Mouse (Mus musculus): ENCODE measurements around the gene Nmnat3.

Gene Nmnat3

DNA sequence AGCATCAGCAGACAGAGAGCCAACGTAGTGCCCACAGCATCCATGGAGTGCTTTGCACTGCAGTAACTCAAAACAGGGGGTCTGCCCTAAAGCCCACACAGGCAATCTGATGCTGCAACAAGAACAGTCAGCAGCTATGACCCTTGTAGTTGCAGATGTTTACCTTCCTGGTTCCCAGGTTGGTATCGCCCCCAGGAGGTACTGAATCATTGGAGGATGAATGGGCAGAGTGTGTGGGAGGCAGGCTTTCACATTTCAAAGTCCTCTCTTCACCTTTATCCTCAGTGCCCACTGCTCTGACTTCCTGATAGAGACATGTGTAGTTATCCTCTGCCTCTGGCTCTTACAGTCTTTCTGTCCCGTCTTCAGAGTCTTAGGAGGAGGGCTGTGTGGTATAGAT is 134.7 kb downstream of the Nmnat3 start:
- DNase-seq (ENCODE audit: low read depth): no peak

DNA sequence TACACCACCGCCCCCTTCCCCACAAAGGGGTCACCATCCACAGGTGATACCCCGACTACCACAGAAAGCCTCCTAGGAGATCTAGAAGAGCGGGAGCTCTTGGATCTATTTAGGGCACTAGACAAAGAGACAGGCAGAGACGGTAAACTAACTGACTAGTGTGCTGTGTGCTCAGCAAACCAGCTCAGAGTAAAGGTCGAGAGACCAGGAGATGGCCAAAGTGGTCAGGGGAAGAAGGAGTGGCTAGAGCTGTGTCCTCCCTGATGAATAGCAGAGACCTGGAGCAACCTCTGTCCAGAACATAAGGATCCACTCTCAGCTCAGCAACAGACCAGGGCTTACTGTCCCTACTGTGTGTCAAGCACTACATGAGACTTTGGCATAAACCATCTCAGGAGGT is 135.4 kb downstream of the Nmnat3 start, which contains the start of gene Rbp1:
Gene Rbp1, plus strand, starts transcription at position 306 of the 400 bp plus-strand sequence.
- no peak for DNase-seq (ENCODE audit: low read depth)

DNA sequence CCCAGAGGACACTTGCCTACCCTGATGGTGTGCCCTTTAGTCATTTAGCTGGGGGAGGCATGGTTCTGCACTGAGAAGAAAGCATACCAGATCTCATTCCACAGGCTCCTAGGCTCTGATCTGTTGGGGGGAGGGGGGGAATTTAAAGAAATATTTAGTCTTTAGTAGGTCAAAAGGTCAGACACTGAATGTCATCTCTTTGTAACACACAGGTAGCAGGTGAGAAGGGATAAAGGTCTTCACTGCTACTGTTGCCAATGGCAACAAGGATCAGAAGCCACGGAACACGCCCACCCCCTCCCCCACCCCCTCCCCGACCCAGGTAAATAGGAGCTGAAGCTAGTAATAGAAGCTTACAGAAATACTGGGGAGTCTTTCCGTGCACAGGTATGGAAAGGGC is 136.5 kb downstream of the Nmnat3 start:
- no peak for DNase-seq (ENCODE audit: low read depth)

DNA sequence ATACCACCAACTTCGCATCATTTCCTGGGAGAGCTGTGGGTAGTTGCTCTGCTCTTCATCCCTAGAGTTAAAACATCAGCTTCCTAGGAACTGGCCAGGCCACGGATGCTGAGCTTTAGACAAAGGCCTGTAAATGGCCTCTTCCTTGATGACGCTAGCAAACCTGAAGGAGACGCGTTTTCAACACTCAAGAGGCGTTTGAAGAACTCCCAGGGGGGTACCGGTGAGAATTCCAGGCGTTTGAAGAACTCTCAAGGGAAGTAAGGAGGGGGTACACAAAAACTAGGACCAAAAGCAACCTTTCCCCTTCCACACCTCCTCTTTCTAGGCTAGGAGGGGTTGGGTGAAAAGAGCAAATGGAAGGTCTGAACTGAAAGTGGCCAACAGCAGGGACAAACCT is 137.1 kb downstream of the Nmnat3 start:
- DNase-seq (ENCODE audit: low read depth): no peak

DNA sequence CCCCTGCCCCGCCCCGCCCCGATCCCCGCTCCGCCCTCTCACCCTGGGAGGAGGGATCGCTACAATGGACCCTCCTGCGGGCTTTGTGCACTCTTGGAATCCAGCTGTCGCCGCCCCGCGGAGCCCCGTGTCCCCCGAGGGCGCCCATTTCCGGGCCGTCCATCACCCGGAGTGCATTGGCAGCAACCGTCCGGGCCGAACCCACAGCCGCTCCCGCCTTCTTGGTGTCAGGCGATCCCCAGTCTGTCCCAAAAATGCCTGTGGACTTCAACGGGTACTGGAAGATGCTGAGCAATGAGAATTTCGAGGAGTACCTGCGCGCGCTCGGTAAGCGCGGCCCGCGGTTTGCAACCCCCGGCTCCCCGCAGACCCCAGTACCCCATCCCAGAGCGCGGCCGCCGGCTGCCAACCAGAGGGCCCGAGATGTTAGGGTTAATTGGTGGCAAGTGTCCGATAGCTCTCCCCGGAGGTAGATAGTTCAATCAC is 137.5 kb downstream of the Nmnat3 start:
- DNase-seq (ENCODE audit: low read depth): no peak

DNA sequence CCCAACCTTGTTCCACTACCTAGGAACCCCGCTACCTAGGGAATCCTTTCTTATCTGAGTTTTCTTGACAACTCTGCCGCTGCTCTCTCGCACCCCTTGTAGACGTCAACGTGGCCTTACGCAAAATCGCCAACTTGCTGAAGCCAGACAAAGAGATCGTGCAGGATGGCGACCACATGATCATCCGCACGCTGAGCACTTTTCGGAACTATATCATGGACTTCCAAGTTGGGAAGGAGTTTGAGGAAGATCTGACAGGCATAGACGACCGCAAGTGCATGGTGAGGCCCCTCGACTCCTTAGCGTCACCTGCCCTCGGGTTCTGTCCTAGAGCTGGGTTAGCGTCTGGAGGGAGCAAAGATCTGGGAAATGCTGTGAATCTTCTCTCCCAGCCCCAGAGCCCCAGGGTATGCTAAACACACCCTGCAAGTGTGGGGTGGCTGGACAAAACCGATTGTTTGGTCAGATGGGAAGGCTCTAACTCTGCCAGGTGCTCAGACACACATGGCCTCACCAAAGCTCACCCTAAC is 138.2 kb downstream of the Nmnat3 start:
- no peak for DNase-seq (ENCODE audit: low read depth)

DNA sequence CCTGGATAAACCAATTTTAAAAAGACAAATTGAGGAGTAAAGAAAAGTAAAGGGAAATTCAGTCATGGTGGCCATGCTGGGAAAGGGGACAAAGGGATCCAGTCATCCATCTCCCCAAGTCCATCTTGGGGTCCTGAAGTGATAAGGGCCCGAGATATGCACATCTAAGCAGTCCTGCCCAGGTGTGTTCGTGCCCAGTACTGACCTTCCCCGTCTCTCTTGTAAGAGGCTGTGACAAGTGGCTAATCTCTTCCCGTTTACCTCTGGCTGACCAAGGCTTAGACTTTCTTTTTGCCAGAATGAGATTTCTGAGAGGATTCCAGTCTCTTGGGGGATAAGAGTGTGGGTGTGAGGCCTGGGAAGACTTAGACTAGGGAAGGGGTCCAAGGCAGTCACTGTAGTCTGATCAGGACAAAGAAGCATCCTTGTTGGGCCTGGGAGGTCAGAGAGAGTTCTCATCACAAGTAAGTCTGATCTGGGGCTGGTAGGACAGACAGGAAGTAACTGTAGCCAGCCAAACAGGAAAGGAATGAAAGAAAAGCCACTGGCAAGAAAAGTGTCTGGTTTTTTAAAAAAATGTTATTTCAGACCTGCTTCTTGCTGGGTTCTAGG is 140.8 kb downstream of the Nmnat3 start:
- DNase-seq (ENCODE audit: low read depth): no peak

DNA sequence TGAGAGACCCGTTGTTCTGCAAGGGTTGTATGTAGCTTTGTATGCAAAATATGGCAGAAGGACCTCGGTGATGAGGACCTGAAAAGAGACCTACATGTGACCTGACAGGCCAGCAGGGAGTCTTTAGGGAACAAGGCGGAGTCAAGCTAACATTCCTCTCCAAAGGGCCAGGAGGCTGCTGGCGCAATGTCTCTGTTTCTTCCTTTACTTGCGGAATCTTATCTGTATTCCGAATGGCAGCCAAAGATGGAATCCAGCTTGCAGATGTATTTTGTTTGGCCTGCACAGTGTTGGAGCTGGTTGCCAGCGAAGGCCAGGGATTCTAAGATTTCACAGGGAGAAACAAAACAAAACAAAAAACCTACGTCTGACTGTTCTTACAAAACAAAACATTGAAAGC is 141.5 kb downstream of the Nmnat3 start:
- no peak for DNase-seq (ENCODE audit: low read depth)

DNA sequence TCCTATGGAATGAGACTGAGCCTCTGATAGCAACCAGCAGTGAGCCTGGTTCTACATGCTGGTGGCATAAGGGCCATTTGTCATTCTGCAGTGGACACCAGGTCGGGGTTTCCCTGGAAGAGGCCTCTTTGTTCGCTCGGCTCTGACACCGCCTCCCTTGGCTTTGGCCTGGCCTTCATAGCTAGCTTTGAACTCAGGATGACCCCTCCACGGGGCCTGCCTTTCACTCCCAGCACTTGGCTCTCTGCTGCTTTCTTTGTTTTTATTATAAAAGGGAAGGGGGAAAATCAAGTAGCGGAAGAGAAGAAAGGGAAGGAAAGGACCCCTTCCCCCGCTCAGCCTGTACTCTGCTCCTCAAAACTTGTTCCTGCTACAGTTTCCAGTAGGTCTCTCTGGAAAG is 142.6 kb downstream of the Nmnat3 start:
- no peak for DNase-seq (ENCODE audit: low read depth)

DNA sequence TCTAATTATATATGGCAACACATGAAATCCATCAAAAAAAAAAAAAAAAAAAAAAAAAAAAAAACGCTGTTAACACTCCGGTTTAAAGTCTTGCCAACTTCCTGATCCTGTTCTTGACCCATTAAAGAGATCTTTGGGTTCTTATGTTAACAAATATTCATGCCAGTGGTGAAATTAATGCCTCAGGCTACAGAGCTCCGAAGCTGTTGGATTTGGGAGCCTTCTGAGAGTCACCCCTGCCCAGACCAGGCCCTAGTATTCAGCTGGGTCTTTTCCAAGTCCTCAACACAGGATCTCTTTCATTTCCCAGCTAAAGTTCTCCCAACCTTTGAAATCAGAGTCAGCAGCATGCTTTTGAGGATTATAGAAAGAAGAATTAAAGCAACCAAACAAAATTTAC is 143.3 kb downstream of the Nmnat3 start:
- DNase-seq (ENCODE audit: low read depth): no peak

DNA sequence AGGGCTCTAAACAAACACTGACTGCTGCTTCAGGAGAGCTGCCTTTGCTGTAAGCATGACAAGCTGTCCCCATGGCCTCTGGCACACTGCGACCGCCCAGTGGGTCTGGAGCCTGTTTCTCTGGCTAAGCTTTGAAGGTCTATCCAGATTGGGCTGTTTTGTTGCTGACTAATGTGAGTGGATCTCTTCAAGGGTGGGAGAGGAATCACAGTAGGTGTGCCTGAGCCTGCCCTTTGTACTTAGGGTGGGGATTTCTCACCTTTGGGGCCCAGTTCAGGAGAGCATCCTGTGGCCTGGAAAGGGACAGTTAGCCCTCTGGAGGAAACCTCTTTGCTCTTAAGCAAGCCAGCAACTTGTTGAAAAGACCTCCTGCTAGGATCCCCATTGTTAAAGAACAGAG is 145.8 kb downstream of the Nmnat3 start:
- no peak for DNase-seq (ENCODE audit: low read depth)

DNA sequence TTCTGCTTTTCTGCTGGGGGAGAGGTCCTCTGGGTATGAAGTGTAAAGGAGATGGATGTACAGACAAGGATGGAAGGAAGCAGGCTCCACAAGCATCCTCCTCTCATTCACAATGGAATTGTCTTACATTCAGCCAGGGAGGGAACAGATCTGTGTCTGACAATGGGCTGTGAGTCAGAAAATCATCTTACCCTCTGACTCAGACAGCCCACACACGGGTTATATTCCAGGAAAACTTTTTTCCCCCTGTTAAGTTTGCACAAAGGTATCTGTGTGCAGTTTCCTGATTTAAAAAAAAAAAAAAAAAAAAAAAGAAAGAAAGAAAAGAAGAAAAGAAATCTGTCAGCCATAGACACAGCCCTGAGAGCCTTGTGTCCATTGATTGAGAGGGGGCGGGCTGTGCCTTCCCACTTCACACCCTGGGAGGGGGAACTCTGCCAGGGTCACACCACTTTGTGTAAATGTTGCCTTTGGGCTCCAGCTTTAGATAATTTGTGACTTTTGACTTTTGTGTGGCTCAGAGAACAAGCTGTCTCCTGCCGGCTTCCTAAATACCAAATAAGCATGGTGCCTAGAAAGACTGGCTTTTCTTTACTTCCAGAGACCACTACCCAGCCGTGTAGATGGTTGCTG is 146.8 kb downstream of the Nmnat3 start:
- DNase-seq (ENCODE audit: low read depth): no peak

DNA sequence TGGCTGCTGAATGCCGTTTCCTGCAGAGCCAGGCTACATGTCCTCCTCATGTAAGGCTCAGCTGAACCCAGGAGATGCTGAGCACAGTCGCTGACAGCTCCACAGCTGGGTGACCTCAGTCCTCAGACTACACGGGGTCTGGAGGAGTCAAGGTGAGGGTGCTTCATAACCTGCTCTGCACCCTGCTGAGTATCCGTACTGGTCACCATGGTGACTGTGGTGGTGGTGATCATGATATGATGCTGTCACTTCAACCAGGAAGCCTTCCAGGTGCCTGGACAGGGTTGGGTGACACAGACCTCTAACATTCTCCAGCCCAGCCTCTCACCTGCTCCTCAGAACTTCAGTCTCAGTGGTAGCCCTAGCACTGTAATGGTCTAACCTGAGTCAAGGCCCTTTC is 150.6 kb downstream of the Nmnat3 start:
- DNase-seq (ENCODE audit: low read depth): no peak

DNA sequence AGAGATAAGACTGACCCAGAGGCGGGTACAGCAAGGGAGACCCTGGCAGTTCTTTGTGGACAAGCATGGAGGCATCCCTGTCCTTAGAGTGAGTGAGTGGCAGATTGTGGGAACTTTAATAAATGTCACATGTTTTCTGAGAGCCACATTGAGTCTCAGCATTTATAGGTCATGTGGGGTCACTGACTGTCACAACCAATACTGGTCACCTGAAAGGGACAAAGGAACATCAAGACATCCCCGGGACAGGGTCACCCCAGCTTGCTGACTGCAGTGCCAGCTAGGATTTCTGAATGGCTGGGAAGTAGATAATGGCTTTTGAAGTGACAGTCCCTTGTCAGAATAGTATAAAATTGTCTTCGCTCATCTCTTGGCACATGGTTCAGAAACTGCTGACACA is 151.9 kb downstream of the Nmnat3 start:
- no peak for DNase-seq (ENCODE audit: low read depth)

DNA sequence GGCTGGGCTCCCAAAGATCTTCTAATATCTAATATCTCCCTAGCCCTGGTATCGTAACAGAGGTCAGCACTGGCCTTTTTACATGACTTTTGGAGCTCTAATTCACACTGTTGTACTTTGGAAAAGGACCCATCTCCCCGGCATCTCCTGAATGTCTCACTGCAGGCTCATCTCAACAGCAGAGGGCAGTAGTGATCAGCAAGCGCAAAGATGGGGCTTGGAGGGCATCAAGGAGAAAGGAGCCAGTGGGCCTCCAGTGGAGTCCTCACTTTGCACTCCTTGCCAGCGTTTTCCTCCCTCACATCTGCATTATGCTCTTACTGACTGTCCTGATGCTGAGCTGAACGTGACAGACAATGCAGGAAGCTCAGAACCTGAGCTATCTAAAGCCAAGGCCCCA is 155.4 kb downstream of the Nmnat3 start:
- peak; percentile 19 for DNase-seq (ENCODE audit: low read depth)

DNA sequence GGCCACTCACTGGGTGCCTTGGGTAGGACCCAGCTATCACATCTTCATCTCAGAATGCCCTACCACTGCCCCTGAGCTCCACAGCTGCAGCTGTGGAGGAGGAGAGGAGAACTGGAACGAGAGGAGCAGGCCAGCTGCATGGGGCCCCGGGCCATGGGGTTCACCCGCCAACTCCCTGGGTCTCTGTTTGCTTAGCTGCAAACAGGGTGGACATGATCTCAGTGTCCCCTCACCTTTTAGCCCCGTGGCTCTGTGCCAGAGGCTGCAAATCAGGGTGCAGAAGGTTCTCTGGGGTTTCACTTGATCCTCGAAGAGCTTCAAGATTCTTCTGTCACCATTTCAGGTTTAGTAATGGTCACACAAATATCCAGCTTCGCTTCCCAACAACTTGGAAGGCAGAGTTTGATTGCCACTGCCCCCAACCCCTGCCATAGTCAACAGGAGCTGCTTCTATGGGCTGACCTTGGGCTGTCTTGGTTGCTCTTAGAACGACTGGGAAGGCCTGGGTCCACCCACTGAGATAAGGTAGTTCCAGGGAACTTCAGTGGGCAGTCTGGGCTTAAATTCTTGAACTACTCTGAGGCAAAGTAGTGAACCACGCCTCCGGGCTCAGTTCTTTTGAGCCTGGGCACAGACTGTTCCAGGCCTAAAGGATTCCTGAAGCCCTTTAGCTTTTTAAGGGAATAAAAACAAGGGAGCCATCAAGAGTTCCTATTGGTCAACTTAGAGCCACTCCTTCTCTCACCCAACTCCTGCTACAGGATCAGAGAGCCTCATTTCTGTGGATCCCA is 158.3 kb downstream of the Nmnat3 start:
- DNase-seq (ENCODE audit: low read depth): no peak

DNA sequence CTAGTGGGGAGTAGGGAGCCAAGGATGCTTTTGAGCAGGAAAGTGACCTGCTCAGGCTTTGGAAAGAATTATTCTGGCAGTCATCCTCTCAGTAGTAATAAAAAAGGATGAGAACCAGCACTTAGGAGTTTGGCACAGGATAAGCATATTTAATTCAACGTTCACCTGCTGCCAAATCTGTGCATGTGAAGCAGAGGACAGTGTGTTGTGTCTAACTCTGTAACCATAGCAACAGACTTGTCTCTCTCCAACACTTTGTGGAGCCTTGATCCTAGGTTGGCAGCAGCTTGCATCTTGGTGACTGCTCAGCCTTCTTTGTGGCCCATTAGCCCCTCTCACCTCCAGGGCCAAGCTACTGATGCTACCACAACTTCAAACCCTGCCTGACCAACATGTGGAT is 163.7 kb downstream of the Nmnat3 start:
- DNase-seq (ENCODE audit: low read depth): no peak

DNA sequence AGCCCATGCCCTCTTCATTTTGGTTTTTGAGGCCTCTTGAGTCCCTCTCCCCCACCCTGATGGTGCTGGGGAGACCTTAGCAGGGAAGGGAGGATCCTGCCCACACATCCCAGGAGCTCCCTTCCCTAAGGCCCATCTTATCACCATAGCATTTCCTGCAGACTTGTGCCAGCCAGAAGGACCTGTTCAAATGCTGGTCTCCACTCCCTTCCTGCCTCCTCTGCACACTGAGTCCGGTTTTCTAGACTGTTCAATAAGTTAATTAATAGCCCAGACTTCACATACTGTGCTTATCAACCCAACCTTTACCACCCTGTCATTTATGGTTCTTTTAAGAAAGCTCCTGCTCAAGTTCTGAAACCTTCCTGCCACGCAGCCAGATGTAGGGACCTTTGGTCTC is 179.5 kb downstream of the Nmnat3 start:
- DNase-seq (ENCODE audit: low read depth): no peak

All from c-Kit-positive CD71-positive TER-119-negative erythroid progenitor cells, embryonic 14.5 days (primary cell).